Mouse (Mus musculus): Measurements from ENCODE around the gene Ms4a6d. TPM values are rescaled to one million over a fixed set of nuclear protein-coding genes. Genes with fewer than 3 reads are reported as not detected.
A peak's percentile ranks its signal among the peaks of the same experiment; 100 is the strongest.
"Not testable (repeated sequence)": the region's sequence is repeated elsewhere in the genome, so short reads cannot be mapped to it uniquely, and the experiment has no call there.

The Ms4a6d gene
- total RNA-seq, 2 experiments from 2014 or later, result 1.2 to 1.7 TPM

- H3K27ac ChIP-seq, result no peak overlapping the region
- no peak for DNase-seq (ENCODE audit: extremely low spot score in 1 of 2, low spot score in 2 of 2)
- H3K4me3 ChIP-seq, result no peak overlapping the region
- TF ChIP-seq CTCF (IDR thresholded peaks at IDR 0.05), result no peak
- intact Hi-C loops (cut with DNase I), result loop anchor here (5.0 kb wide), 1 partner anchor 393 kb away; no protein-coding TSS in a partner anchor
Measured at GRCm38 (mm10) chr19:11613776-11614443, 9.3 kb upstream of the Ms4a6d start.

GRCm38 (mm10) chr19:11613084-11613483 lies 8.4 kb upstream of the Ms4a6d start:
- TF ChIP-seq CTCF (IDR thresholded peaks at IDR 0.05), result no peak

DNA sequence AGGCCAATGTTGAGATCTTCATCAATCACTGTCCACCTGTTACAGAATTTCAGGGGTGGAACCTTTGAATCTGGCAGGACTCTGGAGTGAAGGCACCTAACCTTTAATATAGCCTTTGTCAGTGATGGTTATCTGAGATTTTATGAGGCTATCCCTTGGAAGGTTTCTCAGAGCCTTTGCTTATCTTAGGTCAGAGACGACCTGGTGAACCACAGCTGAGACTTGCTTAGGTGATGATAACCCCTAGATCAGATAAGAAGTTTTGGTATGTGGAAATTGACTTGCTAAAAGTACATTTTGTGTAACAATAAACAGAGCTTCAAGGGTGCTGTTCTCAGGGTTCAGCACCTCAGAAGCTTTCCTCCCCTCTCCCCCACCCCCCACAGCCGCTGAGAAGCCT lies 7.6 kb upstream of the Ms4a6d start:
- Histone ChIP-seq H3K27ac (no peak overlapping the region), H3K4me3 (no peak overlapping the region)
- DNase-seq (ENCODE audit: extremely low spot score in 1 of 2, low spot score in 2 of 2), result no peak
- intact Hi-C loops (cut with DNase I), result loop anchor here (5.0 kb wide), 1 partner anchor 395 kb away; no protein-coding TSS in a partner anchor
- TF ChIP-seq CTCF (IDR thresholded peaks at IDR 0.05), result no peak

More at GRCm38 (mm10) chr19:11613084-11613483, 8.4 kb upstream of the Ms4a6d start:
- Histone ChIP-seq H3K27ac (no peak overlapping the region), H3K4me3 (no peak overlapping the region)
- DNase-seq (ENCODE audit: extremely low spot score in 1 of 2, low spot score in 2 of 2), result no peak
- intact Hi-C loops (cut with DNase I), result loop anchor here (5.0 kb wide), 1 partner anchor 394 kb away; no protein-coding TSS in a partner anchor

GRCm38 (mm10) chr19:11611541-11611945 lies 6.9 kb upstream of the Ms4a6d start:
- intact Hi-C loops (cut with DNase I), result loop anchor here (1.0 to 5.0 kb wide), 2 partner anchors 155 to 396 kb away; no protein-coding TSS in a partner anchor
- TF ChIP-seq CTCF (IDR thresholded peaks at IDR 0.05), result peak; percentile 78
- no peak overlapping the region for H3K4me3 ChIP-seq
- DNase-seq (ENCODE audit: extremely low spot score in 1 of 2, low spot score in 2 of 2), result no peak
- no peak overlapping the region for H3K27ac ChIP-seq

DNA sequence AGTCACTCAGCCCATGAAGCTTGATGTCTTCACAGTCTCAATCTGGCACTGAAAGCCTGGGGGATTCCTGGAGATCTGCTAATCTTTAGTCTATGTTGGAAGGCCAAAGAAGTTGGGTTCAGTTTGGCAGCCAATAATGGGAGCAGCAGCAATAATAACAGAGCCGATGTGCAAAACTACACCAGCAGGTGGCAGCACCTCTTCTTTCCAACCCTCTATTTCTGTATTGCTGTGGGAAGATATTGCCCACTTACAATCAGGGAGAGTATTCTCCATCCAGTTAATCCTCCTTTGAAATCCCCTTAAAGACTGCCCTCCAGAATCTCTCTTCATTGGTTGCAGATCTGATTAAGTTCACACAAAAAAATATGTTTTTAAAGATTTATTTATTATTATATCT lies 3.5 kb upstream of the Ms4a6d start:
- intact Hi-C loops (cut with DNase I), result no loop called here
- Histone ChIP-seq H3K4me3 (no peak overlapping the region), H3K27ac (no peak overlapping the region)
- peak; percentile 56 for TF ChIP-seq CTCF (IDR thresholded peaks at IDR 0.05)
- DNase-seq (ENCODE audit: extremely low spot score in 1 of 2, low spot score in 2 of 2), result peak; percentile 17 to 36

- Histone ChIP-seq H3K4me3 (no peak overlapping the region), H3K27ac (no peak overlapping the region)
- peak; percentile 63 for TF ChIP-seq CTCF (IDR thresholded peaks at IDR 0.05)
- intact Hi-C loops (cut with DNase I), result loop anchor here (5.0 kb wide), 2 partner anchors 130 to 250 kb away; no protein-coding TSS in a partner anchor
- DNase-seq (ENCODE audit: extremely low spot score in 1 of 2, low spot score in 2 of 2), result peak in 1 of 2 experiments; percentile 21
Measured at GRCm38 (mm10) chr19:11602026-11602425, 2.6 kb downstream of the Ms4a6d start.

DNA sequence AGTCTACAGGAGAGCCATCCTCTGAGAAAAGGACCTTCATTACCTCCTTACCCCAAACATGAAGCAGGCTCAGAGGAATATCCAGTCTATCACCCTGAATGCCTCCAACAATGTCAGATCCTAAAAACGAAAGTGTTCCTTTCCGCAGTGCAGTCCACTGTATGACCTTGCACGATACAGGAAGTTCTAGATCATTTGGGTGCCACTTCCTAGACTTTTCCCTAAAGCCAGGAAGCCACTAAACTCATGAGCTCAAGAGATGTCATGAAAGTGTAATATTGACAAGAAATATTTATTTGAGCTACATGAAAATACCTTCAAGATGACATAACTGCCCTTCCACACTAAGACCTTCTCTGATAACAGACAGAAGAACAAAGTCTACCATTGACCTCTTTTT lies 3.3 kb downstream of the Ms4a6d start:
- DNase-seq (ENCODE audit: extremely low spot score in 1 of 2, low spot score in 2 of 2), result no peak
- no peak overlapping the region for H3K27ac ChIP-seq
- H3K4me3 ChIP-seq, result no peak overlapping the region
- no peak for TF ChIP-seq CTCF (IDR thresholded peaks at IDR 0.05)
- intact Hi-C loops (cut with DNase I), result loop anchor here (5.0 kb wide), 2 partner anchors 129 to 249 kb away; no protein-coding TSS in a partner anchor

DNA sequence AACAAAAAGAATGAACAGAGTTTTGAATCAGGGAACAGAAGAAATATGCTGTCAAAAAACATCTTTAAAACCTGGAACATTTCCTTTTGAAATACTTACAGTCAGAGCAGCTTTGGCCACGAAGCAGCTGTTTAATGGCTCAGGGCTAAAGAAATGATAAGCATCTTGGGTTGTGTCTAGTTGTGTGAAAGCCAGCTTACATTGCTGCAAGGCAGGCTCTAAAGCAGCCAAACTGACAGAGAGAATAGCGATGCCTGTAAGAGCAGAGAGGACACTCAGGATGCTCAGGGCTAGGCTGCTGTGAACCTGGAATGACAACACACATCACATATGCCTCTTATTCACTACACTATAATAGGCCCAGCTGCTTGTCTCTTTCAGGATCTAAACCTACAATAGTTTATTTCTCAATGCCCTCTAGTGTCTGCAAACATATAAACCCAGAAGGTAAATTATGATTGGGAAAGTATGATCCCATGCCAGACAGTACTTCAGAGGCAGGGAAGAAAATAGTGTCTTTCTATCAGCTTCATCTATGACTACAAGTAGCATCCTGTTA lies 14.7 kb downstream of the Ms4a6d start:
- TF ChIP-seq CTCF (IDR thresholded peaks at IDR 0.05), result no peak; the same call in none of the 2 replicates
- intact Hi-C loops (cut with DNase I), result no loop called here
- no peak overlapping the region for H3K27ac ChIP-seq
- no peak overlapping the region for H3K4me3 ChIP-seq
- no peak for DNase-seq (ENCODE audit: extremely low spot score in 1 of 2, low spot score in 2 of 2)

GRCm38 (mm10) chr19:11589205-11589604 lies 15.4 kb downstream of the Ms4a6d start:
- Histone ChIP-seq H3K27ac (no peak overlapping the region), H3K4me3 (no peak overlapping the region)
- DNase-seq (ENCODE audit: extremely low spot score in 1 of 2, low spot score in 2 of 2), result no peak
- intact Hi-C loops (cut with DNase I), result no loop called here
- no peak for TF ChIP-seq CTCF (IDR thresholded peaks at IDR 0.05)

DNA sequence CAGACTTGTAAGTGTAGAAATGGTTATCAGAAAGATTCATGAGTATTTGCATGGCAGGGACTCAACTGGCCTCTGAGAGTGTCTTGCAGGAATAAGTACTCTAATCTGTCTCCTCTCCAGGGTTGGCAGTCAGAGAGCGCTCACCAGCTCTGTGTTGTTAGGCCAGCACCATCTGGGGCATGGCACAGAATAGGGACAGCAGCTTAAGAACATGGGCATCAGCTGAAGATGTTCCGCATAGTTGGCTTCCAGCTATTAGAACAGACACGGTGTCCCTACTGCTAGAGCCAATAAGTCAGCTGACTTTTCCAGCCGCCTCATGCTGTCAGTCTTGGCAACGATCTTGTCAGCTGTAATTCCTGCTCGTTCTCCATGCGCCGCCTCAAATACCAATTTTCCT lies 29.7 kb downstream of the Ms4a6d start:
- Histone ChIP-seq H3K4me3 (no peak overlapping the region), H3K27ac (no peak overlapping the region)
- TF ChIP-seq CTCF (IDR thresholded peaks at IDR 0.05), result no peak
- no peak for DNase-seq (ENCODE audit: extremely low spot score in 1 of 2, low spot score in 2 of 2)
- intact Hi-C loops (cut with DNase I), result no loop called here

- intact Hi-C loops (cut with DNase I); H3K27ac ChIP-seq; DNase-seq (ENCODE audit: extremely low spot score in 1 of 2, low spot score in 2 of 2); H3K4me3 ChIP-seq: not testable (repeated sequence)
Measured at GRCm38 (mm10) chr19:11559560-11559959, 45.1 kb downstream of the Ms4a6d start.

DNA sequence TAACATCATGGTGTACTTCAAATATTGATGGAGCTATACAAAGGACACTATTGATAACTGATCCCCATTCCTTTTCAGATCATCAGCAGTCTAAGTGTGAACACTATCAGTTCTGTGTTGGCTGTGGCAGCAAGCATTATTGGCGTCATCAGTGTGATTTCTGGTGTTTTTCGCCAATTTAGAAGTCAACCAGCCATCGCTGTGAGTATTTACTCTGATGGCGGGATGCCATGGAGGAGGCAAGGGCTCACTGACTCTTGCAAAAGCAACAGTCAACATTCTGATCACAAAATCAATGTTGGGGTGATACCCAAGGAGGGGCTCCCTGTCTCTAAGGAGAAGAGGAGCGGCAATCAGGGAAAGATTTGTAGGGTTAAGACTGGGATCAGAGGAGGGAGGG lies 49.9 kb downstream of the Ms4a6d start:
- TF ChIP-seq CTCF (IDR thresholded peaks at IDR 0.05), result no peak
- Histone ChIP-seq H3K4me3 (no peak overlapping the region), H3K27ac (no peak overlapping the region)
- intact Hi-C loops (cut with DNase I), result no loop called here
- no peak for DNase-seq (ENCODE audit: extremely low spot score in 1 of 2, low spot score in 2 of 2)
